Mouse (Mus musculus) cerebellum, adult 2 months (tissue): ENCODE measurements around the gene Slc46a2.

ENCODE experiments used
- CTCF ChIP-seq: fragments of 200-500 bp; IDR thresholded peaks from 2 replicates; pipeline ENCODE4 v1.5.1; 2011; ENCODE audit warnings: low read depth, mild to moderate bottlenecking, control low read depth, low read length, moderate library complexity, borderline replicate concordance; ENCODE audit not compliant: insufficient read depth
- POLR2A ChIP-seq: fragments of 200-500 bp; IDR thresholded peaks from 2 replicates; pipeline ENCODE4 v1.6.1; 2011; ENCODE audit warnings: low read length, control low read depth, borderline replicate concordance; ENCODE audit not compliant: insufficient read depth

- no peak for TF ChIP-seq CTCF
- no peak for TF ChIP-seq POLR2A
These were observed 45.8 kb upstream of the Slc46a2 start, which contains the start of gene Mup4 for GRCm38 (mm10) chr4:59960610-59961009.
